Mouse (Mus musculus) stomach, postnatal 0 days (tissue): ENCODE results near the gene Ddx1.

ENCODE experiments used
- CTCF ChIP-seq: IDR thresholded peaks from 2 replicates; pipeline ENCODE4 v1.5.1; 2016; ENCODE audit warnings: antibody characterized with exemption, low read depth, mild to moderate bottlenecking, moderate library complexity
- EP300 ChIP-seq: optimal IDR thresholded peaks from 2 replicates; pipeline ENCODE3; 2016; ENCODE audit warnings: antibody characterized with exemption

DNA sequence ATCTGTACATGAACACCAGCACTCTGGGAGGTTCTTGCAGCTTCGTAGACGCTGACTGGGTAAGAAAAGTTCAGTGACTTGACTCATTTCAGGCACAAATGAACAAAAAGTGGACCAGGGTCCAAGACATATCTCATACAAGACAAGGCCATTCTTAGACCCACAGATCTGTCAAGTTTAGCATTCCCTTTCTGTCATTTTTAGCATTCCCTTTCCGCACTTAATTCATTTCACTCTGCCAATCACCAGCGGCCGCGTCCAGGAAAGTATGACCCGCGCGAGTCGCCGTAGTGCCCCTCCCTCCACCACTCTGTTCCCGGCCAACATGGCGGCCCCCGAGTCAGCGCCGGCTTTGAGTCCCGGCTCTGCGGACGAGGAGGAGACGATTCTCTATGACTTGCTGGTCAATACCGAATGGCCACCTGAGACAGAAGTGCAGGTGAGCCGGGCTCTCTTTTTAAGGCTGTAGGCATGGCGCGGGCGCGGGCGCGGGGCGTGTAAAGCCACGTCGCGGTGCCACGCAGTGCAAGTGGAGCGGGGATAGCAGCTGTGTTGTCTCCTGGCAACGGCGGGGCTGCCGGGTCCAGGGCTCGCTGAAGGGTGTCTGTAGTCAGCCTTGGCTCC lies 19.9 kb upstream of the Ddx1 start, which contains the start of gene Nbas:
- TF ChIP-seq CTCF, result no peak
- no peak for TF ChIP-seq EP300
